Mouse (Mus musculus) hindbrain, embryonic 15.5 days (tissue): ENCODE data around the gene Rnf4. TPM values are rescaled to one million over a fixed set of nuclear protein-coding genes. Genes with fewer than 3 reads are reported as not detected.

Source experiments
- ATAC-seq: fragments of 200-750 bp; cut with Nextera tagmentation; 2 replicates; pipeline ENCODE4 v1.8.0; 2017; ENCODE audit warnings: low read depth, moderate number of reproducible peaks, moderate TSS enrichment; ENCODE audit not compliant: low FRiP score
- H3K27ac ChIP-seq: fragments of 300-500 bp; sonication (generic); replicated peaks from 2 replicates; pipeline ENCODE4 v1.5.1; 2015; ENCODE audit warnings: mild to moderate bottlenecking, inconsistent platforms
- H3K27me3 ChIP-seq: fragments of 300-500 bp; sonication (generic); 2 replicates; pipeline ENCODE4 v1.6.1; 2015; ENCODE audit warnings: control low read depth, inconsistent platforms
- H3K36me3 ChIP-seq: fragments of 300-500 bp; sonication (generic); 2 replicates; pipeline ENCODE4 v1.6.1; 2015; ENCODE audit warnings: control low read depth, inconsistent platforms
- H3K4me1 ChIP-seq: fragments of 300-500 bp; sonication (generic); replicated peaks from 2 replicates; pipeline ENCODE4 v1.6.1; 2015; ENCODE audit warnings: control low read depth, inconsistent platforms
- H3K4me2 ChIP-seq: fragments of 300-500 bp; sonication (generic); 2 replicates; pipeline ENCODE4 v1.6.1; 2015; ENCODE audit warnings: moderate library complexity, mild to moderate bottlenecking, inconsistent platforms
- H3K4me3 ChIP-seq: fragments of 300-500 bp; sonication (generic); 2 replicates; pipeline ENCODE4 v1.5.1; 2015; ENCODE audit warnings: mild to moderate bottlenecking, inconsistent platforms
- H3K9ac ChIP-seq: fragments of 300-500 bp; sonication (generic); 2 replicates; pipeline ENCODE4 v1.6.1; 2015; ENCODE audit warnings: inconsistent platforms
- H3K9me3 ChIP-seq: fragments of 300-500 bp; sonication (generic); 2 replicates; pipeline ENCODE4 v1.6.1; 2016; ENCODE audit warnings: control low read depth, inconsistent platforms
- WGBS: fragments of 180-500 bp; shearing (Covaris S2); methylation state at CpG from one replicate; pipeline ENCODE4 v1.1.7; 2015; 5-methylcytosine and 5-hydroxymethylcytosine counted together
- polyA plus RNA-seq: library from polyadenylated mRNA; unstranded; fragments of >200 nt; fragmentation: Nextera tagmentation; extraction: Ambion mirVana; gene quantifications from 2 replicates; pipeline ENCODE4 v1.2.1, GENCODE M21; 2015

Rnf4 gene
- 125 and 129 TPM in 2 replicates for polyA plus RNA-seq

GRCm38 (mm10) chr5:34336097-34336774 lies at the start of gene Rnf4:
Gene Rnf4, plus strand, starts transcription at chr5:34336289.
- Histone ChIP-seq H3K36me3 (no peaks in the 10 kb centered on the region), H3K4me3 (peak within 1 kb of the TSS; percentile 100), H3K4me1 (peaks cover 27% of the 10 kb centered on the region), H3K4me2 (peak within 1 kb of the TSS; percentile 86), H3K9ac (peak within 1 kb of the TSS; percentile 98), H3K27me3 (no peaks in the 10 kb centered on the region), H3K27ac (peak within 1 kb of the TSS; percentile 95), H3K9me3 (no peaks in the 10 kb centered on the region)
- under 1% methylated on average over 60 of the region's 67 CpGs for WGBS
- ATAC-seq = peak; percentile 99

- Histone ChIP-seq H3K4me3 (peak overlapping the region; percentile 89), H3K36me3 (no peaks in the 10 kb centered on the region), H3K4me2 (peak overlapping the region; percentile 92), H3K4me1 (peaks cover 22% of the 10 kb centered on the region), H3K9me3 (no peaks in the 10 kb centered on the region), H3K27me3 (peaks cover 6% of the 10 kb centered on the region), H3K9ac (peak overlapping the region; percentile 70; the same call in 1 of the 2 replicates), H3K27ac (no peak overlapping the region)
- ATAC-seq = no peak
- under 1% methylated on average over 11 of the region's 11 CpGs for WGBS
These were observed 49.6 kb upstream of the Rnf4 start for GRCm38 (mm10) chr5:34286516-34286915.

- Histone ChIP-seq H3K4me3 (peak overlapping the region; percentile 89), H3K9me3 (no peaks in the 10 kb centered on the region), H3K27me3 (peaks cover 6% of the 10 kb centered on the region), H3K4me2 (peak overlapping the region; percentile 92), H3K36me3 (no peaks in the 10 kb centered on the region), H3K27ac (peak overlapping the region; percentile 74; the same call in 1 of the 2 replicates), H3K4me1 (peaks cover 22% of the 10 kb centered on the region), H3K9ac (peak overlapping the region; percentile 70)
- ATAC-seq = no peak
- under 1% methylated on average over 54 of the region's 54 CpGs for WGBS
These were observed 48.9 kb upstream of the Rnf4 start for GRCm38 (mm10) chr5:34287001-34287837.

GRCm38 (mm10) chr5:34287838-34288145 lies 48.3 kb upstream of the Rnf4 start:
- H3K27me3 ChIP-seq = peaks cover 6% of the 10 kb centered on the region
- no peak for ATAC-seq
- under 1% methylated on average over 18 of the region's 18 CpGs for WGBS

GRCm38 (mm10) chr5:34288154-34288716 lies 47.9 kb upstream of the Rnf4 start, which contains the start of the genes Zfyve28 and Cfap99:
Gene Zfyve28, minus strand, starts transcription at chr5:34288449.
Gene Cfap99, plus strand, starts transcription at chr5:34288600.
- peaks cover 22% of the 10 kb centered on the region for H3K4me1 ChIP-seq
- ATAC-seq = peak; percentile 99
- under 1% methylated on average over 81 of the region's 83 CpGs for WGBS
- H3K4me2 ChIP-seq = peak within 1 kb of the TSS; percentile 92
- peak within 1 kb of the TSS; percentile 89 for H3K4me3 ChIP-seq
- H3K9ac ChIP-seq = peak within 1 kb of the TSS; percentile 70
- peak within 1 kb of the TSS; percentile 74 for H3K27ac ChIP-seq
- H3K27me3 ChIP-seq = peaks cover 6% of the 10 kb centered on the region
- H3K36me3 ChIP-seq = no peaks in the 10 kb centered on the region
- no peaks in the 10 kb centered on the region for H3K9me3 ChIP-seq

More at GRCm38 (mm10) chr5:34287838-34288145, 48.3 kb upstream of the Rnf4 start:
- Histone ChIP-seq H3K4me3 (peak overlapping the region; percentile 89), H3K4me1 (peaks cover 22% of the 10 kb centered on the region), H3K36me3 (no peaks in the 10 kb centered on the region), H3K9ac (peak overlapping the region; percentile 70), H3K27ac (peak overlapping the region; percentile 74), H3K9me3 (no peaks in the 10 kb centered on the region), H3K4me2 (peak overlapping the region; percentile 92)

- H3K36me3 ChIP-seq = no peaks in the 10 kb centered on the region
- peaks cover 22% of the 10 kb centered on the region for H3K4me1 ChIP-seq
- H3K9ac ChIP-seq = no peak overlapping the region
- H3K27ac ChIP-seq = no peak overlapping the region
- H3K27me3 ChIP-seq = peaks cover 6% of the 10 kb centered on the region
- H3K4me3 ChIP-seq = peak overlapping the region; percentile 89; the same call in 1 of the 2 replicates
- ATAC-seq = no peak
- no peaks in the 10 kb centered on the region for H3K9me3 ChIP-seq
- H3K4me2 ChIP-seq = peak overlapping the region; percentile 92
- WGBS = 60% methylated on average over 2 of the region's 2 CpGs
These were observed 46.8 kb upstream of the Rnf4 start for GRCm38 (mm10) chr5:34289286-34289685.

- no peak overlapping the region for H3K27ac ChIP-seq
- peaks cover 5% of the 10 kb centered on the region for H3K4me1 ChIP-seq
- H3K27me3 ChIP-seq = no peaks in the 10 kb centered on the region
- H3K36me3 ChIP-seq = no peaks in the 10 kb centered on the region
- H3K4me3 ChIP-seq = no peak overlapping the region
- no peaks in the 10 kb centered on the region for H3K9me3 ChIP-seq
- no peak overlapping the region for H3K9ac ChIP-seq
- WGBS = 73% methylated on average over 6 of the region's 6 CpGs
- no peak for ATAC-seq
- H3K4me2 ChIP-seq = no peak overlapping the region
These were observed 42.7 kb upstream of the Rnf4 start for GRCm38 (mm10) chr5:34293363-34293762.

GRCm38 (mm10) chr5:34294696-34295095 lies 41.4 kb upstream of the Rnf4 start:
- 34% methylated on average over 2 of the region's 2 CpGs for WGBS

GRCm38 (mm10) chr5:34295141-34295540 lies 40.9 kb upstream of the Rnf4 start:
- H3K27me3 ChIP-seq = no peaks in the 10 kb centered on the region
- no peak overlapping the region for H3K9ac ChIP-seq
- no peak for ATAC-seq
- H3K36me3 ChIP-seq = no peaks in the 10 kb centered on the region
- no peak overlapping the region for H3K27ac ChIP-seq
- WGBS = 100% methylated on average over 2 of the region's 2 CpGs
- H3K4me3 ChIP-seq = no peak overlapping the region
- no peak overlapping the region for H3K4me2 ChIP-seq
- no peaks in the 10 kb centered on the region for H3K9me3 ChIP-seq
- H3K4me1 ChIP-seq = no peaks in the 10 kb centered on the region

More at GRCm38 (mm10) chr5:34294696-34295095, 41.4 kb upstream of the Rnf4 start:
- no peak overlapping the region for H3K4me2 ChIP-seq
- no peak overlapping the region for H3K4me3 ChIP-seq
- H3K9me3 ChIP-seq = no peaks in the 10 kb centered on the region
- no peaks in the 10 kb centered on the region for H3K27me3 ChIP-seq
- H3K36me3 ChIP-seq = no peaks in the 10 kb centered on the region
- H3K4me1 ChIP-seq = no peaks in the 10 kb centered on the region
- no peak for ATAC-seq
- no peak overlapping the region for H3K27ac ChIP-seq
- H3K9ac ChIP-seq = no peak overlapping the region

- ATAC-seq = no peak
- H3K9me3 ChIP-seq = no peaks in the 10 kb centered on the region
- WGBS = 65% methylated on average over 4 of the region's 4 CpGs
- no peak overlapping the region for H3K4me2 ChIP-seq
- no peak overlapping the region for H3K27ac ChIP-seq
- no peaks in the 10 kb centered on the region for H3K36me3 ChIP-seq
- no peaks in the 10 kb centered on the region for H3K27me3 ChIP-seq
- no peak overlapping the region for H3K4me3 ChIP-seq
- H3K9ac ChIP-seq = no peak overlapping the region
- H3K4me1 ChIP-seq = no peaks in the 10 kb centered on the region
These were observed 38.0 kb upstream of the Rnf4 start for GRCm38 (mm10) chr5:34298061-34298460.

GRCm38 (mm10) chr5:34298937-34299535 lies 37.1 kb upstream of the Rnf4 start:
- no peak overlapping the region for H3K4me2 ChIP-seq
- no peak for ATAC-seq
- 84% methylated on average over 10 of the region's 10 CpGs for WGBS

More at GRCm38 (mm10) chr5:34298937-34299535, 37.1 kb upstream of the Rnf4 start:
- Histone ChIP-seq H3K27ac (no peak overlapping the region), H3K4me3 (no peak overlapping the region), H3K4me1 (no peaks in the 10 kb centered on the region), H3K27me3 (no peaks in the 10 kb centered on the region), H3K9ac (no peak overlapping the region), H3K9me3 (no peaks in the 10 kb centered on the region), H3K36me3 (no peaks in the 10 kb centered on the region)
